Comparison of ENCODE assay signal across 7 mouse cellular contexts in genomic region chr9:70671772-70672579, GRCm38 (mm10). TPM values are rescaled to one million over a fixed set of nuclear protein-coding genes. Genes with fewer than 3 reads are reported as not detected.
DNase-seq lines count a peak whose midpoint lies in the region; ATAC-seq and TF ChIP-seq lines count a peak whose summit lies in the region.

No protein-coding gene starts in this region.

- no peak overlapping the region for H3K9ac ChIP-seq in kidney, embryonic 16.5 days (replicated peaks; ENCODE audit: low read length)
- no peak overlapping the region for H3K9ac ChIP-seq in forebrain, embryonic 16.5 days (replicated peaks; ENCODE audit: low read depth, low read length)
- H3K9ac ChIP-seq in forebrain, embryonic 14.5 days (ENCODE audit: low read length) = no peak overlapping the region

- H3K4me1 ChIP-seq in kidney, adult 2 months (ENCODE audit: control insufficient read depth, insufficient read depth, low read length) = peaks cover under 1% of the 10 kb centered on the region; the same call in 1 of the 2 replicates
- no peaks in the 10 kb centered on the region for H3K4me1 ChIP-seq in kidney, embryonic 16.5 days (ENCODE audit: insufficient read depth, low read length)
- H3K4me1 ChIP-seq in forebrain, embryonic 16.5 days (replicated peaks; ENCODE audit: control insufficient read depth, insufficient read depth, low read length) = no peaks in the 10 kb centered on the region
- H3K4me1 ChIP-seq in forebrain, embryonic 14.5 days (ENCODE audit: control insufficient read depth, insufficient read depth, low read length) = no peaks in the 10 kb centered on the region

- no peak overlapping the region for H3K27ac ChIP-seq in kidney, adult 2 months (ENCODE audit: insufficient read depth, low read depth, low read length)
- no peak overlapping the region for H3K27ac ChIP-seq in kidney, embryonic 16.5 days (ENCODE audit: low read length)
- H3K27ac ChIP-seq in forebrain, embryonic 16.5 days (ENCODE audit: low read length) = no peak overlapping the region
- no peak overlapping the region for H3K27ac ChIP-seq in forebrain, embryonic 14.5 days (ENCODE audit: low read depth, low read length)

- H3K9me3 ChIP-seq in kidney, embryonic 16.5 days (ENCODE audit: low read length) = no peaks in the 10 kb centered on the region; the same call in 1 of the 2 replicates
- no peaks in the 10 kb centered on the region for H3K9me3 ChIP-seq in forebrain, embryonic 16.5 days (ENCODE audit: control insufficient read depth, low read length)
- H3K9me3 ChIP-seq in forebrain, embryonic 14.5 days (replicated peaks; ENCODE audit: control insufficient read depth, low read length) = no peaks in the 10 kb centered on the region

- TF ChIP-seq POLR2A in kidney, adult 2 months (IDR thresholded peaks at IDR 0.05; ENCODE audit: low read depth, low read length) = no peak

- no peak overlapping the region for H3K4me2 ChIP-seq in kidney, embryonic 16.5 days (replicated peaks; ENCODE audit: low read depth, low read length)
- no peak overlapping the region for H3K4me2 ChIP-seq in forebrain, embryonic 16.5 days (ENCODE audit: low read length)
- H3K4me2 ChIP-seq in forebrain, embryonic 14.5 days (ENCODE audit: low read length) = no peak overlapping the region

- 22% methylated on average over 10 of the region's 10 CpGs for WGBS in kidney, adult 2 months
- WGBS in kidney, embryonic 16.5 days = 43% methylated on average over 10 of the region's 10 CpGs
- 52% methylated on average over 10 of the region's 10 CpGs for WGBS in forebrain, embryonic 16.5 days
- WGBS in forebrain, embryonic 14.5 days = 53% methylated on average over 10 of the region's 10 CpGs

- peak; percentile 80 for TF ChIP-seq CTCF in kidney, adult 2 months (conservative IDR thresholded peaks at IDR 0.05; ENCODE audit: insufficient read depth, insufficient read length, low read depth, low read length)

- ATAC-seq in kidney, embryonic 16.5 days (ENCODE audit: low FRiP score, low TSS enrichment) = no peak
- no peak for ATAC-seq in forebrain, embryonic 16.5 days
- no peak for ATAC-seq in forebrain, embryonic 14.5 days

- H3K4me3 ChIP-seq in kidney, adult 2 months (ENCODE audit: insufficient read depth, low read depth, low read length) = no peak overlapping the region
- no peak overlapping the region for H3K4me3 ChIP-seq in kidney, embryonic 16.5 days (ENCODE audit: low read length)
- no peak overlapping the region for H3K4me3 ChIP-seq in forebrain, embryonic 16.5 days (replicated peaks; ENCODE audit: low read length)
- H3K4me3 ChIP-seq in forebrain, embryonic 14.5 days (ENCODE audit: low read depth, low read length) = no peak overlapping the region

- H3K27me3 ChIP-seq in kidney, adult 2 months (replicated peaks; ENCODE audit: control insufficient read depth, insufficient read depth, low read length) = no peaks in the 10 kb centered on the region
- H3K27me3 ChIP-seq in kidney, embryonic 16.5 days (ENCODE audit: insufficient read depth, low read length) = no peaks in the 10 kb centered on the region
- no peaks in the 10 kb centered on the region for H3K27me3 ChIP-seq in forebrain, embryonic 16.5 days (replicated peaks; ENCODE audit: control insufficient read depth, insufficient read depth, low read length)
- no peaks in the 10 kb centered on the region for H3K27me3 ChIP-seq in forebrain, embryonic 14.5 days (replicated peaks; ENCODE audit: control insufficient read depth, insufficient read depth, low read length)

- no peaks in the 10 kb centered on the region for H3K36me3 ChIP-seq in kidney, adult 2 months (ENCODE audit: control insufficient read depth, insufficient read depth, low read length)
- no peaks in the 10 kb centered on the region for H3K36me3 ChIP-seq in kidney, embryonic 16.5 days (ENCODE audit: insufficient read depth, low read length)
- no peaks in the 10 kb centered on the region for H3K36me3 ChIP-seq in forebrain, embryonic 16.5 days (ENCODE audit: control insufficient read depth, insufficient read depth)
- H3K36me3 ChIP-seq in forebrain, embryonic 14.5 days (ENCODE audit: control insufficient read depth, insufficient read depth, low read length) = no peaks in the 10 kb centered on the region

- DNase-seq in kidney, adult 2 months = peak; percentile 72
- DNase-seq in adrenal gland, postnatal 10 days = peak; percentile 26
- peak; percentile 47 for DNase-seq in induced T-regulatory cell, adult 2 months (ENCODE audit: low read depth)
- DNase-seq in lung, postnatal 10 days = peak; percentile 45
- DNase-seq in forebrain, embryonic 14.5 days (ENCODE audit: low spot score) = no peak

RNA-seq across cellular contexts. Expression of gene Adam10, which starts 6.8 kb away (rescaled TPM):
- 14.5 and 15.3 TPM in 2 replicates for polyA plus RNA-seq in kidney, adult 2 months (2012; rRNA removed)
- 88.7 and 90.1 TPM in 2 replicates for polyA plus RNA-seq in kidney, embryonic 16.5 days (2015; fragmentation: Nextera tagmentation; extraction: Ambion mirVana)
- 10 to 100 TPM; 54.1 to 59.2 TPM for total RNA-seq in adrenal gland, postnatal 10 days (2021)
- 60.0 and 71.9 TPM in 2 replicates for polyA plus RNA-seq in forebrain, embryonic 16.5 days (2015; fragmentation: Nextera tagmentation; extraction: Ambion mirVana)
- polyA plus RNA-seq in forebrain, embryonic 14.5 days (2014; fragmentation: Nextera tagmentation; extraction: Ambion mirVana) = 45.0 and 47.6 TPM in 2 replicates

RNA-seq across cellular contexts. Expression of gene Mindy2, which starts 15.0 kb away (rescaled TPM):
- 10.0 and 10.8 TPM in 2 replicates for polyA plus RNA-seq in kidney, adult 2 months (2012; rRNA removed)
- polyA plus RNA-seq in kidney, embryonic 16.5 days (2015; fragmentation: Nextera tagmentation; extraction: Ambion mirVana) = 8.8 and 10.3 TPM in 2 replicates
- 10 to 100 TPM; 17.5 to 21.2 TPM for total RNA-seq in adrenal gland, postnatal 10 days (2021)
- polyA plus RNA-seq in forebrain, embryonic 16.5 days (2015; fragmentation: Nextera tagmentation; extraction: Ambion mirVana) = 13.6 and 14.7 TPM in 2 replicates
- 12.4 and 14.6 TPM in 2 replicates for polyA plus RNA-seq in forebrain, embryonic 14.5 days (2014; fragmentation: Nextera tagmentation; extraction: Ambion mirVana)

RNA-seq across cellular contexts. Expression of gene Gm10642, which starts 15.9 kb away (rescaled TPM):
- 0.38 and 0.41 TPM in 2 replicates for polyA plus RNA-seq in kidney, adult 2 months (2012; rRNA removed)
- polyA plus RNA-seq in kidney, embryonic 16.5 days (2015; fragmentation: Nextera tagmentation; extraction: Ambion mirVana) = 0.17 and 0.36 TPM in 2 replicates
- 1 to 10 TPM in 1 of 2 experiments, under 1 TPM in 1; 0.60 to 1.1 TPM for total RNA-seq in adrenal gland, postnatal 10 days (2021)
- 0.17 and 0.37 TPM in 2 replicates for polyA plus RNA-seq in forebrain, embryonic 16.5 days (2015; fragmentation: Nextera tagmentation; extraction: Ambion mirVana)
- polyA plus RNA-seq in forebrain, embryonic 14.5 days (2014; fragmentation: Nextera tagmentation; extraction: Ambion mirVana) = 0.48 and 0.58 TPM in 2 replicates
